Mouse (Mus musculus) ES-Bruce4 (cell line): ENCODE data around the gene Uspl1.

Experiments used
- CTCF ChIP-seq: IDR thresholded peaks from one replicate; pipeline ENCODE4 v1.8.1; 2011; ENCODE audit warnings: low read depth, low read length
- POLR2A ChIP-seq: IDR thresholded peaks from one replicate; pipeline ENCODE4 v1.8.1; 2011; ENCODE audit warnings: low read length; ENCODE audit not compliant: insufficient read depth

DNA sequence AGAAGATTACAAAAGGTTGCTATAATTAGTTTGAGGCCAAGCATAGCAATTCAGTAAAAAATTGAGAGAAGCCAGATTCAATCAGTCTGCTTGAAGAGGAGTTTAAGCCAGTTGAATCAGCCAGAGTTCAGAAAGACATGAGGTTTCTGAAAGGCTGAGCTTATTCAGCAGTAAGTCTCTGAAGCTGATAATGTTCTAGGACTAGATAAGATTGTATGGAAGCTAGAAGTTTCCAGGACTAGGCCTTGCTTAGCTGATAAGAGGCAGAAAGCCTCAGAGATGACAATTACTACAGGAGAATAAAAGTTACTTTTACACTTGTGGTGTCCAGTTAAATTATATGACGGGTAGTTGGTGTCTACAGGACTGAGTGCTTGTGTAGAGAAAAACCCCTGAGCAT, 6.0 kb downstream of the Uspl1 start:
- TF ChIP-seq POLR2A (no peak), CTCF (no peak)
